Mouse (Mus musculus) heart, postnatal 0 days (tissue): ENCODE measurements at regions not wholly inside any gene's neighbourhood (a gene's known extent, or its start where the extent isn't known, plus 50 kb on each side); places are given as distances from the start of the nearest gene placed in this dataset.

ENCODE experiments used
- CTCF ChIP-seq: IDR thresholded peaks from 2 replicates; pipeline ENCODE4 v1.5.1; 2016; ENCODE audit warnings: antibody characterized with exemption, control low read depth, low read depth
- EP300 ChIP-seq: IDR thresholded peaks from 2 replicates; pipeline ENCODE4 v1.6.1; 2016; ENCODE audit warnings: antibody characterized with exemption, low read depth

DNA sequence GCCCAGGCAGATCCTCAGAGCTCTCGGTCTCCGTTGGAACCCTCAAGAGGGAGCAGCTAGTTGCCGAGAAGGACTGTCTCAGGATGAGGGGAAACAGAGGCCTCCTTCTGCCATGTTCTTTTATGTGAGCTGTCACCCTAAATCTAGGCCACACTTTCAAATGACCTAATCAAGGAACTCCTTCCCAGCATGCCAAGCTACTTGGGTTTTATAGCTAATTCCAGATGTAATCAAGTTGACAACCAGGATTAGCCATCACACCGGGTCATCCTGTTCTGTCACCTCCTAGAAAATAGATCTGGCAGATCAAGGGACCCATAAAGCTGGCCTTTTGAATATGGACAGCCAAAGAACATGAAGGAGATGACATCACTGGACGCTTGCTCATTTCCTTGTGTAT, 267.7 kb upstream of the Pabpc6 start:
- no peak for TF ChIP-seq CTCF
- TF ChIP-seq EP300, result no peak
